Mouse (Mus musculus) hindbrain, postnatal 0 days (tissue): ENCODE data around the gene Mmp19. TPM values are rescaled to one million over a fixed set of nuclear protein-coding genes. Genes with fewer than 3 reads are reported as not detected.
"Not testable (repeated sequence)": the region's sequence is repeated elsewhere in the genome, so short reads cannot be mapped to it uniquely, and the experiment has no call there.

Source experiments
- ATAC-seq: fragments of 200-750 bp; cut with Nextera tagmentation; 2 replicates; pipeline ENCODE4 v1.8.0; 2017; ENCODE audit warnings: mild to moderate bottlenecking, moderate TSS enrichment, moderate library complexity
- DNase-seq: peaks from one replicate; pipeline ENCODE4 v3.0.0-alpha.2; 2015; ENCODE audit warnings: low spot score
- H3K27ac ChIP-seq: fragments of 300-500 bp; sonication (generic); 2 replicates; pipeline ENCODE4 v1.5.1; 2014; ENCODE audit warnings: mild to moderate bottlenecking
- H3K27me3 ChIP-seq: fragments of 300-500 bp; sonication (generic); 2 replicates; pipeline ENCODE4 v1.6.1; 2014; ENCODE audit warnings: low read length, mixed read lengths; ENCODE audit not compliant: insufficient read depth
- H3K36me3 ChIP-seq: fragments of 300-500 bp; sonication (generic); 2 replicates; pipeline ENCODE4 v1.6.1; 2014; ENCODE audit warnings: low read length, mixed read lengths; ENCODE audit not compliant: insufficient read depth
- H3K4me1 ChIP-seq: fragments of 300-500 bp; sonication (generic); 2 replicates; pipeline ENCODE4 v1.6.1; 2014; ENCODE audit warnings: antibody characterized with exemption, low read length, mixed read lengths; ENCODE audit not compliant: insufficient read depth
- H3K4me2 ChIP-seq: fragments of 300-500 bp; sonication (generic); 2 replicates; pipeline ENCODE4 v1.6.1; 2014; ENCODE audit warnings: low read depth, mild to moderate bottlenecking, low read length, moderate library complexity, mixed read lengths
- H3K4me3 ChIP-seq: fragments of 300-500 bp; sonication (generic); 2 replicates; pipeline ENCODE4 v1.5.1; 2014; ENCODE audit warnings: low read length
- H3K9ac ChIP-seq: fragments of 300-500 bp; sonication (generic); replicated peaks from 2 replicates; pipeline ENCODE4 v1.6.1; 2014; ENCODE audit warnings: mild to moderate bottlenecking, low read length, moderate library complexity, mixed read lengths
- H3K9me3 ChIP-seq: fragments of 300-500 bp; sonication (generic); 2 replicates; pipeline ENCODE4 v1.6.1; 2016; ENCODE audit warnings: low read length, mixed read lengths
- CTCF ChIP-seq: IDR thresholded peaks from 2 replicates; pipeline ENCODE4 v1.5.1; 2016; ENCODE audit warnings: antibody characterized with exemption, control low read depth, low read depth
- WGBS: fragments of 180-500 bp; shearing (Covaris S2); extraction: QIAGEN DNeasy Blood & Tissue Kit; methylation state at CpG from one replicate; pipeline ENCODE4 v1.1.7; 2014; 5-methylcytosine and 5-hydroxymethylcytosine counted together
- polyA plus RNA-seq: library from polyadenylated mRNA; unstranded; fragments of >200 nt; fragmentation: Nextera tagmentation; extraction: Ambion mirVana; gene quantifications from 2 replicates; pipeline ENCODE4 v1.2.1, GENCODE M21; 2015
- total RNA-seq: library from RNA; depleted of rRNA; stranded (reverse); fragments of >200 nt; gene quantifications from 2 replicates; pipeline ENCODE4 v1.2.3, GENCODE M21; 2014

The Mmp19 gene
- total and polyA plus RNA-seq, 2 experiments from 2014 or later, result 0.52 to 0.61 TPM

GRCm38 (mm10) chr10:128822135-128822534 is 31.4 kb downstream of the Mmp19 start:
- H3K36me3 ChIP-seq, result peaks cover 24% of the 10 kb centered on the region
- H3K27ac ChIP-seq, result peak overlapping the region; percentile 65; the same call in 1 of the 2 replicates
- peak overlapping the region; percentile 71 for H3K4me2 ChIP-seq
- H3K4me1 ChIP-seq, result peaks cover 8% of the 10 kb centered on the region
- DNase-seq (no peak), ATAC-seq (no peak; the same call in 1 of the 2 replicates)
- H3K4me3 ChIP-seq, result peak overlapping the region; percentile 76
- H3K9ac ChIP-seq, result peak overlapping the region; percentile 69
- 5% methylated on average over 13 of the region's 13 CpGs for WGBS
- no peaks in the 10 kb centered on the region for H3K27me3 ChIP-seq
- no peaks in the 10 kb centered on the region for H3K9me3 ChIP-seq
- TF ChIP-seq CTCF, result no peak

GRCm38 (mm10) chr10:128823087-128823486 is 32.4 kb downstream of the Mmp19 start:
- H3K4me3 ChIP-seq, H3K4me1 ChIP-seq, H3K9me3 ChIP-seq, DNase-seq, H3K27ac ChIP-seq, H3K9ac ChIP-seq, ATAC-seq, H3K27me3 ChIP-seq: not testable (repeated sequence)
- 76% methylated on average over 4 of the region's 4 CpGs for WGBS
- Histone ChIP-seq H3K36me3 (peaks cover 15% of the 10 kb centered on the region), H3K4me2 (peak overlapping the region; percentile 71; the same call in 1 of the 2 replicates)

GRCm38 (mm10) chr10:128823821-128824220 is 33.1 kb downstream of the Mmp19 start:
- Histone ChIP-seq H3K4me2 (no peak overlapping the region), H3K9ac (no peak overlapping the region), H3K9me3 (no peaks in the 10 kb centered on the region), H3K4me3 (no peak overlapping the region), H3K27ac (no peak overlapping the region), H3K4me1 (peaks cover 8% of the 10 kb centered on the region), H3K36me3 (peaks cover 10% of the 10 kb centered on the region), H3K27me3 (no peaks in the 10 kb centered on the region)
- 96% methylated on average over 9 of the region's 9 CpGs for WGBS
- TF ChIP-seq CTCF, result no peak
- DNase-seq, result no peak
- ATAC-seq, result no peak

GRCm38 (mm10) chr10:128837400-128837799 is 46.7 kb downstream of the Mmp19 start:
- no peaks in the 10 kb centered on the region for H3K9me3 ChIP-seq
- TF ChIP-seq CTCF, result no peak
- H3K4me3 ChIP-seq, result no peak overlapping the region
- no peaks in the 10 kb centered on the region for H3K27me3 ChIP-seq
- DNase-seq (no peak), ATAC-seq (no peak)
- no peak overlapping the region for H3K4me2 ChIP-seq
- H3K9ac ChIP-seq, result no peak overlapping the region
- no peak overlapping the region for H3K27ac ChIP-seq
- H3K4me1 ChIP-seq, result no peaks in the 10 kb centered on the region
- H3K36me3 ChIP-seq, result peaks cover 19% of the 10 kb centered on the region; the same call in 1 of the 2 replicates

DNA sequence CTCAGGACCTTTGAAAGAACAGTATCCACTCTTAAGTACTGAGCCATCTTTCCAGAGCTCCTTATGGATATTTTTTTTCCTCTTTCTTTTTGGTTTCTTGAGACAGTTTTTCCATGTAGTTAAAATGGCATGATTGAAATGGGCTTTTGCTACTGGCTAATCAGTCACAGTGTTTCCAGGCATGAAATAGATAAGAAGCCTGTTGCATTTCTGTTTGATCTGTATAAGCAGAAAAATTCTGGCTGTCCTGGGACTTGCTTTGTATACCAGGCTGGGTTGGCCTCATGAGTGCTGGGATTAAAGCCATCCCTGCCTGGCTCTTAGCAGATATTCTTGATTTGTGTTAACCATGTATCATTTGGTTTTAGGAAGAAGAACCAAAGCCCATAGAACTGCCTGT is 48.7 kb downstream of the Mmp19 start:
- ATAC-seq, result no peak
- H3K36me3 ChIP-seq, result peaks cover 28% of the 10 kb centered on the region; the same call in 1 of the 2 replicates
- no peak for DNase-seq

DNA sequence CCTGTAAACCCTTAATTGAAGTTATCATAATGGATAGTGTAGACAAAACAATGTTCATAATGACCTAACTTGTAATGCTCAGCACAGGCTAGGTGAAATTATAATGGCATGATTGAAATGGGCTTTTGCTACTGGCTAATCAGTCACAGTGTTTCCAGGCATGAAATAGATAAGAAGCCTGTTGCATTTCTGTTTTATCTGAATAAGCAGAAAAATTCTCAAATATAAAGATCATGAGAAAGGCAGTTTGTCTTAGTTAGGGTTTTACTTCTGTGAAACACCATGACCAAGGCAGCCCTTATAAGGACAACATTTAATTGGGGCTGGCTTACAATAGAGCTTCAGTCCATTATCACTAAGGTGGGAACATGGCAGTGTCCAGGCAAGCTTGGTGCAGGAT is 49.9 kb downstream of the Mmp19 start:
- Histone ChIP-seq H3K4me1 (no peaks in the 10 kb centered on the region), H3K9ac (no peak overlapping the region), H3K4me3 (no peak overlapping the region), H3K27me3 (no peaks in the 10 kb centered on the region), H3K9me3 (no peaks in the 10 kb centered on the region), H3K36me3 (peaks cover 28% of the 10 kb centered on the region; the same call in 1 of the 2 replicates), H3K27ac (no peak overlapping the region), H3K4me2 (no peak overlapping the region)
- DNase-seq, result no peak
- TF ChIP-seq CTCF, result no peak
- no peak for ATAC-seq

More for the DNA sequence above, 48.7 kb downstream of the Mmp19 start:
- Histone ChIP-seq H3K4me1 (no peaks in the 10 kb centered on the region), H3K9ac (no peak overlapping the region), H3K27ac (no peak overlapping the region), H3K4me3 (no peak overlapping the region), H3K9me3 (no peaks in the 10 kb centered on the region), H3K27me3 (no peaks in the 10 kb centered on the region), H3K4me2 (no peak overlapping the region)
- TF ChIP-seq CTCF, result no peak

DNA sequence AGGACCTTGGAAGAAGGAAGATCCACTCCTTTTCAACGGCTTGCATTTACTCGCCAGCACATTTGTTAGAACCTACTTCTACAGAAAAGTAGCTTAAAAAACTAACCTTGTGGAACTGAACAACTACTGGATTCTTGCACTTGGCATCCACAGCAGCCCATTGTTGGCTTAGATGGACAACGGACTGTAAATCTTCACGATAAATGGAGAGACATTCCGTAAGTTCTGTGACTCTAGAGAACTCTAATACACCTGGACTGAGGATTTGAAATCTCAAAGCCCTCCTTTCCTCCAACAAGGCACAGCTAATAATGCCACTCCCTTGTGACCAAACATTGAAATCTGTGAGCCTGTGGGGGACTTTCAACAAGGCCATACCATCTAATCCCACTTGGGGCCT is 52.5 kb downstream of the Mmp19 start:
- peaks cover 25% of the 10 kb centered on the region; the same call in 1 of the 2 replicates for H3K36me3 ChIP-seq
- TF ChIP-seq CTCF, result no peak

More for the DNA sequence above, 52.5 kb downstream of the Mmp19 start:
- 95% methylated on average over 5 of the region's 5 CpGs for WGBS
- H3K4me2 ChIP-seq, result no peak overlapping the region
- H3K4me3 ChIP-seq, result no peak overlapping the region
- no peak overlapping the region for H3K9ac ChIP-seq
- H3K27me3 ChIP-seq, result no peaks in the 10 kb centered on the region
- H3K4me1 ChIP-seq, result no peaks in the 10 kb centered on the region
- no peak overlapping the region for H3K27ac ChIP-seq
- ATAC-seq (no peak), DNase-seq (no peak)
- H3K9me3 ChIP-seq, result no peaks in the 10 kb centered on the region
